Mouse (Mus musculus) kidney, embryonic 15.5 days (tissue): ENCODE measurements around the gene Btbd19. TPM values are rescaled to one million over a fixed set of nuclear protein-coding genes. Genes with fewer than 3 reads are reported as not detected.
A peak's percentile ranks its signal among the peaks of the same experiment; 100 is the strongest.

Source experiments
- ATAC-seq: fragments of 200-750 bp; cut with Nextera tagmentation; replicated peaks from 2 replicates; pipeline ENCODE4 v1.8.0; 2017; ENCODE audit warnings: moderate TSS enrichment; ENCODE audit not compliant: low FRiP score
- H3K27ac ChIP-seq: fragments of 300-500 bp; sonication (generic); 2 replicates; pipeline ENCODE4 v1.5.1; 2015; ENCODE audit warnings: mild to moderate bottlenecking, inconsistent platforms
- H3K27me3 ChIP-seq: fragments of 300-500 bp; sonication (generic); 2 replicates; pipeline ENCODE4 v1.6.1; 2015; ENCODE audit warnings: inconsistent platforms
- H3K36me3 ChIP-seq: fragments of 300-500 bp; sonication (generic); 2 replicates; pipeline ENCODE4 v1.6.1; 2015; ENCODE audit warnings: inconsistent platforms
- H3K4me1 ChIP-seq: fragments of 300-500 bp; sonication (generic); 2 replicates; pipeline ENCODE4 v1.6.1; 2015; ENCODE audit warnings: inconsistent platforms
- H3K4me2 ChIP-seq: fragments of 300-500 bp; sonication (generic); 2 replicates; pipeline ENCODE4 v1.6.1; 2015; ENCODE audit warnings: moderate library complexity, mild to moderate bottlenecking, inconsistent platforms
- H3K4me3 ChIP-seq: fragments of 300-500 bp; sonication (generic); replicated peaks from 2 replicates; pipeline ENCODE4 v1.5.1; 2015; ENCODE audit warnings: mild to moderate bottlenecking, inconsistent platforms
- H3K9ac ChIP-seq: fragments of 300-500 bp; sonication (generic); 2 replicates; pipeline ENCODE4 v1.6.1; 2015; ENCODE audit warnings: mild to moderate bottlenecking, inconsistent platforms
- H3K9me3 ChIP-seq: fragments of 300-500 bp; sonication (generic); replicated peaks from 2 replicates; pipeline ENCODE4 v1.6.1; 2016; ENCODE audit warnings: inconsistent platforms
- WGBS: fragments of 180-500 bp; shearing (Covaris S2); methylation state at CpG from one replicate; pipeline ENCODE4 v1.1.7; 2015; ENCODE audit warnings: mixed read lengths; 5-methylcytosine and 5-hydroxymethylcytosine counted together
- polyA plus RNA-seq: library from polyadenylated mRNA; unstranded; fragments of >200 nt; fragmentation: Nextera tagmentation; extraction: Ambion mirVana; gene quantifications from 2 replicates; pipeline ENCODE4 v1.2.1, GENCODE M21; 2015

Btbd19 gene
- polyA plus RNA-seq, 1 experiment from 2014 or later, result 6.6 TPM

- H3K4me3 ChIP-seq, result no peak overlapping the region
- H3K9ac ChIP-seq, result no peak overlapping the region
- no peak overlapping the region for H3K27ac ChIP-seq
- peaks cover 58% of the 10 kb centered on the region for H3K36me3 ChIP-seq
- peaks cover 21% of the 10 kb centered on the region for H3K4me1 ChIP-seq
- no peak overlapping the region for H3K4me2 ChIP-seq
- no peaks in the 10 kb centered on the region for H3K27me3 ChIP-seq
- no peak for ATAC-seq
- WGBS, result 94% methylated on average over 18 of the region's 18 CpGs
- H3K9me3 ChIP-seq, result no peaks in the 10 kb centered on the region
These were observed 17.6 kb downstream of the Btbd19 start for GRCm38 (mm10) chr4:117107813-117108523.

GRCm38 (mm10) chr4:117105127-117105526 lies 20.4 kb downstream of the Btbd19 start:
- Histone ChIP-seq H3K36me3 (peaks cover 38% of the 10 kb centered on the region), H3K4me2 (no peak overlapping the region), H3K9me3 (no peaks in the 10 kb centered on the region), H3K9ac (no peak overlapping the region), H3K27ac (0 out of 2 replicates have a peak overlapping the region, but pooled peaks have one; percentile 22), H3K4me3 (no peak overlapping the region), H3K27me3 (no peaks in the 10 kb centered on the region), H3K4me1 (peaks cover 21% of the 10 kb centered on the region)
- ATAC-seq, result peak; percentile 44
- 55% methylated on average over 10 of the region's 10 CpGs for WGBS

- H3K4me2 ChIP-seq, result no peak overlapping the region
- H3K9me3 ChIP-seq, result no peaks in the 10 kb centered on the region
- no peak overlapping the region for H3K27ac ChIP-seq
- H3K27me3 ChIP-seq, result no peaks in the 10 kb centered on the region
- H3K9ac ChIP-seq, result no peak overlapping the region
- H3K4me3 ChIP-seq, result no peak overlapping the region
- WGBS, result 74% methylated on average over 10 of the region's 10 CpGs
- no peak for ATAC-seq
- H3K4me1 ChIP-seq, result peaks cover 21% of the 10 kb centered on the region
- H3K36me3 ChIP-seq, result peaks cover 34% of the 10 kb centered on the region
These were observed 20.9 kb downstream of the Btbd19 start for GRCm38 (mm10) chr4:117104672-117105071.

- no peak for ATAC-seq
- peak overlapping the region; percentile 24; the same call in 1 of the 2 replicates for H3K27ac ChIP-seq
- H3K9ac ChIP-seq, result no peak overlapping the region
- peaks cover 16% of the 10 kb centered on the region for H3K36me3 ChIP-seq
- H3K4me2 ChIP-seq, result no peak overlapping the region
- H3K9me3 ChIP-seq, result no peaks in the 10 kb centered on the region
- H3K4me1 ChIP-seq, result peaks cover 44% of the 10 kb centered on the region
- no peaks in the 10 kb centered on the region for H3K27me3 ChIP-seq
- no peak overlapping the region for H3K4me3 ChIP-seq
- WGBS, result 45% methylated on average over 7 of the region's 7 CpGs
These were observed 24.3 kb downstream of the Btbd19 start for GRCm38 (mm10) chr4:117101218-117101617.

- H3K27me3 ChIP-seq, result no peaks in the 10 kb centered on the region
- H3K4me1 ChIP-seq, result peaks cover 46% of the 10 kb centered on the region
- no peak overlapping the region for H3K4me3 ChIP-seq
- H3K9ac ChIP-seq, result no peak overlapping the region
- H3K36me3 ChIP-seq, result peaks cover 7% of the 10 kb centered on the region; the same call in 1 of the 2 replicates
- H3K4me2 ChIP-seq, result no peak overlapping the region
- H3K27ac ChIP-seq, result no peak overlapping the region
- ATAC-seq, result no peak
- no peaks in the 10 kb centered on the region for H3K9me3 ChIP-seq
- WGBS, result 76% methylated on average over 4 of the region's 4 CpGs
These were observed 25.5 kb downstream of the Btbd19 start for GRCm38 (mm10) chr4:117100036-117100435.

GRCm38 (mm10) chr4:117098764-117099036 lies 26.8 kb downstream of the Btbd19 start:
- H3K36me3 ChIP-seq, result peaks cover 7% of the 10 kb centered on the region; the same call in 1 of the 2 replicates
- 79% methylated on average over 2 of the region's 2 CpGs for WGBS
- H3K4me2 ChIP-seq, result peak overlapping the region; percentile 94; the same call in 1 of the 2 replicates

GRCm38 (mm10) chr4:117097969-117098763 lies 27.4 kb downstream of the Btbd19 start:
- peak overlapping the region; percentile 10; the same call in 1 of the 2 replicates for H3K4me3 ChIP-seq
- ATAC-seq, result peak; percentile 46

More at GRCm38 (mm10) chr4:117098764-117099036, 26.8 kb downstream of the Btbd19 start:
- Histone ChIP-seq H3K27me3 (no peaks in the 10 kb centered on the region), H3K9ac (no peak overlapping the region), H3K9me3 (no peaks in the 10 kb centered on the region), H3K4me1 (peaks cover 43% of the 10 kb centered on the region), H3K27ac (peak overlapping the region; percentile 66), H3K4me3 (no peak overlapping the region)
- no peak for ATAC-seq

GRCm38 (mm10) chr4:117096666-117097065 lies 28.9 kb downstream of the Btbd19 start:
- H3K9ac ChIP-seq, result peak overlapping the region; percentile 64
- no peak for ATAC-seq
- peak overlapping the region; percentile 86 for H3K27ac ChIP-seq
- 8% methylated on average over 5 of the region's 5 CpGs for WGBS
- H3K4me3 ChIP-seq, result peak overlapping the region; percentile 69
- H3K36me3 ChIP-seq, result peaks cover 4% of the 10 kb centered on the region; the same call in 1 of the 2 replicates
- H3K9me3 ChIP-seq, result no peaks in the 10 kb centered on the region
- peak overlapping the region; percentile 94 for H3K4me2 ChIP-seq
- H3K27me3 ChIP-seq, result no peaks in the 10 kb centered on the region
- H3K4me1 ChIP-seq, result peaks cover 43% of the 10 kb centered on the region

More at GRCm38 (mm10) chr4:117097969-117098763, 27.4 kb downstream of the Btbd19 start:
- Histone ChIP-seq H3K27me3 (no peaks in the 10 kb centered on the region), H3K36me3 (peaks cover 7% of the 10 kb centered on the region; the same call in 1 of the 2 replicates), H3K4me2 (peak overlapping the region; percentile 94), H3K27ac (peak overlapping the region; percentile 66), H3K9ac (no peak overlapping the region), H3K4me1 (peaks cover 43% of the 10 kb centered on the region), H3K9me3 (no peaks in the 10 kb centered on the region)
- WGBS, result 56% methylated on average over 8 of the region's 8 CpGs

GRCm38 (mm10) chr4:117095551-117096452 lies 29.7 kb downstream of the Btbd19 start, which contains the start of gene Ptch2:
Ptch2 (plus strand) TSS chr4:117096075.
- peak within 1 kb of the TSS; percentile 86 for H3K27ac ChIP-seq
- H3K4me1 ChIP-seq, result peaks cover 43% of the 10 kb centered on the region
- H3K9ac ChIP-seq, result peak within 1 kb of the TSS; percentile 64
- H3K4me3 ChIP-seq, result peak within 1 kb of the TSS; percentile 69
- peak within 1 kb of the TSS; percentile 94 for H3K4me2 ChIP-seq
- peak; percentile 86 for ATAC-seq
- no peaks in the 10 kb centered on the region for H3K27me3 ChIP-seq
- no peaks in the 10 kb centered on the region for H3K9me3 ChIP-seq
- H3K36me3 ChIP-seq, result peaks cover 4% of the 10 kb centered on the region; the same call in 1 of the 2 replicates
- under 1% methylated on average over 50 of the region's 50 CpGs for WGBS

- H3K4me2 ChIP-seq, result peak overlapping the region; percentile 94; the same call in 1 of the 2 replicates
- no peak overlapping the region for H3K4me3 ChIP-seq
- 59% methylated on average over 3 of the region's 3 CpGs for WGBS
These were observed 30.7 kb downstream of the Btbd19 start for GRCm38 (mm10) chr4:117094626-117095361.

GRCm38 (mm10) chr4:117090586-117090985 lies 34.9 kb downstream of the Btbd19 start:
- Histone ChIP-seq H3K4me2 (no peak overlapping the region), H3K27me3 (no peaks in the 10 kb centered on the region), H3K36me3 (peaks cover 17% of the 10 kb centered on the region), H3K4me1 (peaks cover 28% of the 10 kb centered on the region), H3K9me3 (no peaks in the 10 kb centered on the region), H3K9ac (no peak overlapping the region), H3K4me3 (no peak overlapping the region), H3K27ac (no peak overlapping the region)
- 64% methylated on average over 7 of the region's 7 CpGs for WGBS
- ATAC-seq, result no peak

More at GRCm38 (mm10) chr4:117094626-117095361, 30.7 kb downstream of the Btbd19 start:
- Histone ChIP-seq H3K4me1 (peaks cover 51% of the 10 kb centered on the region), H3K36me3 (no peaks in the 10 kb centered on the region), H3K9ac (no peak overlapping the region), H3K27ac (peak overlapping the region; percentile 86; the same call in 1 of the 2 replicates), H3K27me3 (no peaks in the 10 kb centered on the region), H3K9me3 (no peaks in the 10 kb centered on the region)
- no peak for ATAC-seq
